Mouse (Mus musculus) hindbrain, embryonic 13.5 days (tissue): ENCODE measurements around the gene Fbxw4. TPM values are rescaled to one million over a fixed set of nuclear protein-coding genes. Genes with fewer than 3 reads are reported as not detected.
"Not testable (repeated sequence)": the region's sequence is repeated elsewhere in the genome, so short reads cannot be mapped to it uniquely, and the experiment has no call there.

ENCODE experiments used
- ATAC-seq: fragments of 200-750 bp; cut with Nextera tagmentation; 2 replicates; pipeline ENCODE4 v1.8.0; 2017; ENCODE audit warnings: moderate TSS enrichment; ENCODE audit not compliant: low FRiP score
- H3K27ac ChIP-seq: fragments of 300-500 bp; sonication (generic); 2 replicates; pipeline ENCODE4 v1.5.1; 2015; ENCODE audit warnings: inconsistent platforms, mild to moderate bottlenecking, moderate library complexity
- H3K27me3 ChIP-seq: fragments of 300-500 bp; sonication (generic); 2 replicates; pipeline ENCODE4 v1.6.1; 2015; ENCODE audit warnings: mild to moderate bottlenecking, inconsistent platforms
- H3K36me3 ChIP-seq: fragments of 300-500 bp; sonication (generic); 2 replicates; pipeline ENCODE4 v1.6.1; 2015; ENCODE audit warnings: mild to moderate bottlenecking, inconsistent platforms
- H3K4me1 ChIP-seq: fragments of 300-500 bp; sonication (generic); replicated peaks from 2 replicates; pipeline ENCODE4 v1.6.1; 2015; ENCODE audit warnings: inconsistent platforms
- H3K4me2 ChIP-seq: fragments of 300-500 bp; sonication (generic); 2 replicates; pipeline ENCODE4 v1.6.1; 2015; ENCODE audit warnings: inconsistent platforms, mild to moderate bottlenecking, moderate library complexity
- H3K4me3 ChIP-seq: fragments of 300-500 bp; sonication (generic); 2 replicates; pipeline ENCODE4 v1.5.1; 2015; ENCODE audit warnings: mild to moderate bottlenecking, inconsistent platforms
- H3K9ac ChIP-seq: fragments of 300-500 bp; sonication (generic); 2 replicates; pipeline ENCODE4 v1.6.1; 2015; ENCODE audit warnings: mild to moderate bottlenecking, inconsistent platforms
- H3K9me3 ChIP-seq: fragments of 300-500 bp; sonication (generic); 2 replicates; pipeline ENCODE4 v1.6.1; 2016; ENCODE audit warnings: inconsistent platforms
- WGBS: fragments of 180-500 bp; shearing (Covaris S2); methylation state at CpG from one replicate; pipeline ENCODE4 v1.1.7; 2015; 5-methylcytosine and 5-hydroxymethylcytosine counted together
- polyA plus RNA-seq: library from polyadenylated mRNA; unstranded; fragments of >200 nt; fragmentation: Nextera tagmentation; extraction: Ambion mirVana; gene quantifications from 2 replicates; pipeline ENCODE4 v1.2.1, GENCODE M21; 2015

Fbxw4 gene
- polyA plus RNA-seq, 1 experiment from 2014 or later = 4.2 TPM

GRCm38 (mm10) chr19:45652286-45652988, 7.7 kb downstream of the Fbxw4 start:
- no peaks in the 10 kb centered on the region for H3K27me3 ChIP-seq
- H3K4me3 ChIP-seq = no peak overlapping the region
- WGBS = 67% methylated on average over 15 of the region's 15 CpGs
- H3K9ac ChIP-seq = no peak overlapping the region
- peaks cover 31% of the 10 kb centered on the region for H3K4me1 ChIP-seq
- H3K27ac ChIP-seq = no peak overlapping the region
- ATAC-seq = no peak
- H3K9me3 ChIP-seq = no peaks in the 10 kb centered on the region
- no peaks in the 10 kb centered on the region for H3K36me3 ChIP-seq
- H3K4me2 ChIP-seq = no peak overlapping the region

- Histone ChIP-seq H3K9me3 (no peaks in the 10 kb centered on the region), H3K4me3 (no peak overlapping the region), H3K4me1 (peaks cover 23% of the 10 kb centered on the region), H3K36me3 (no peaks in the 10 kb centered on the region), H3K4me2 (no peak overlapping the region), H3K9ac (no peak overlapping the region), H3K27me3 (no peaks in the 10 kb centered on the region), H3K27ac (no peak overlapping the region)
- ATAC-seq = no peak
- WGBS = 90% methylated on average over 8 of the region's 8 CpGs
Observed at GRCm38 (mm10) chr19:45651524-45651923, 8.6 kb downstream of the Fbxw4 start.

GRCm38 (mm10) chr19:45649776-45650175, 10.3 kb downstream of the Fbxw4 start:
- ATAC-seq = no peak
- Histone ChIP-seq H3K27ac (no peak overlapping the region), H3K9me3 (no peaks in the 10 kb centered on the region), H3K36me3 (no peaks in the 10 kb centered on the region), H3K27me3 (no peaks in the 10 kb centered on the region), H3K4me2 (no peak overlapping the region), H3K4me1 (peaks cover 12% of the 10 kb centered on the region), H3K9ac (no peak overlapping the region), H3K4me3 (no peak overlapping the region)
- whole genome bisulfite sequencing = 80% methylated on average over 4 of the region's 4 CpGs

- not testable (repeated sequence) for H3K9me3 ChIP-seq
Observed at GRCm38 (mm10) chr19:45648469-45648868, 11.6 kb downstream of the Fbxw4 start.

GRCm38 (mm10) chr19:45646866-45647265, 13.2 kb downstream of the Fbxw4 start:
- Histone ChIP-seq H3K9ac (no peak overlapping the region), H3K4me1 (peaks cover 4% of the 10 kb centered on the region; the same call in 1 of the 2 replicates), H3K27ac (no peak overlapping the region), H3K4me3 (no peak overlapping the region), H3K4me2 (no peak overlapping the region), H3K9me3 (no peaks in the 10 kb centered on the region), H3K36me3 (no peaks in the 10 kb centered on the region), H3K27me3 (no peaks in the 10 kb centered on the region)
- WGBS = 63% methylated on average over 4 of the region's 4 CpGs
- no peak for ATAC-seq

More at GRCm38 (mm10) chr19:45648469-45648868, 11.6 kb downstream of the Fbxw4 start:
- H3K4me3 ChIP-seq, H3K4me2 ChIP-seq, H3K27ac ChIP-seq, H3K9ac ChIP-seq, H3K27me3 ChIP-seq, H3K36me3 ChIP-seq, ATAC-seq: not testable (repeated sequence)
- 96% methylated on average over 6 of the region's 6 CpGs for WGBS
- H3K4me1 ChIP-seq = peaks cover 12% of the 10 kb centered on the region

GRCm38 (mm10) chr19:45640691-45641090, 19.4 kb downstream of the Fbxw4 start:
- WGBS = 88% methylated on average over 7 of the region's 7 CpGs

GRCm38 (mm10) chr19:45635960-45636359, 24.2 kb downstream of the Fbxw4 start:
- no peak overlapping the region for H3K4me2 ChIP-seq
- no peak overlapping the region for H3K27ac ChIP-seq
- WGBS = 78% methylated on average over 5 of the region's 5 CpGs
- H3K9me3 ChIP-seq = no peaks in the 10 kb centered on the region
- no peak overlapping the region for H3K4me3 ChIP-seq
- H3K36me3 ChIP-seq = peaks cover 17% of the 10 kb centered on the region
- no peak overlapping the region for H3K9ac ChIP-seq
- no peak for ATAC-seq
- no peaks in the 10 kb centered on the region for H3K4me1 ChIP-seq
- no peaks in the 10 kb centered on the region for H3K27me3 ChIP-seq

More at GRCm38 (mm10) chr19:45640691-45641090, 19.4 kb downstream of the Fbxw4 start:
- no peak for ATAC-seq
- Histone ChIP-seq H3K4me2 (no peak overlapping the region), H3K9ac (no peak overlapping the region), H3K4me3 (no peak overlapping the region), H3K36me3 (peaks cover 6% of the 10 kb centered on the region), H3K27ac (no peak overlapping the region), H3K4me1 (no peaks in the 10 kb centered on the region), H3K9me3 (no peaks in the 10 kb centered on the region), H3K27me3 (no peaks in the 10 kb centered on the region)

GRCm38 (mm10) chr19:45631584-45631983, 28.5 kb downstream of the Fbxw4 start:
- ATAC-seq = no peak
- Histone ChIP-seq H3K4me2 (no peak overlapping the region), H3K4me3 (no peak overlapping the region), H3K27me3 (0 out of 2 replicates have a peak, but pooled peaks cover 9% of the 10 kb centered on the region), H3K4me1 (no peaks in the 10 kb centered on the region), H3K27ac (no peak overlapping the region), H3K9me3 (no peaks in the 10 kb centered on the region), H3K9ac (no peak overlapping the region), H3K36me3 (peaks cover 35% of the 10 kb centered on the region)
- WGBS = 66% methylated on average over 3 of the region's 3 CpGs

- WGBS = 76% methylated on average over 5 of the region's 5 CpGs
- Histone ChIP-seq H3K9me3 (no peaks in the 10 kb centered on the region), H3K4me2 (no peak overlapping the region), H3K27me3 (0 out of 2 replicates have a peak, but pooled peaks cover 9% of the 10 kb centered on the region), H3K36me3 (peaks cover 35% of the 10 kb centered on the region), H3K27ac (no peak overlapping the region), H3K9ac (no peak overlapping the region), H3K4me1 (no peaks in the 10 kb centered on the region), H3K4me3 (no peak overlapping the region)
- ATAC-seq = no peak
Observed at GRCm38 (mm10) chr19:45630953-45631352, 29.2 kb downstream of the Fbxw4 start.

GRCm38 (mm10) chr19:45629219-45629618, 30.9 kb downstream of the Fbxw4 start:
- Histone ChIP-seq H3K27ac (no peak overlapping the region), H3K4me1 (no peaks in the 10 kb centered on the region), H3K9me3 (no peaks in the 10 kb centered on the region), H3K36me3 (peaks cover 28% of the 10 kb centered on the region), H3K27me3 (peaks cover 9% of the 10 kb centered on the region; the same call in 1 of the 2 replicates), H3K9ac (no peak overlapping the region), H3K4me3 (no peak overlapping the region), H3K4me2 (no peak overlapping the region)
- ATAC-seq = no peak
- 96% methylated on average over 3 of the region's 3 CpGs for WGBS

- no peak for ATAC-seq
- 51% methylated on average over 6 of the region's 6 CpGs for WGBS
- Histone ChIP-seq H3K27ac (no peak overlapping the region), H3K4me1 (no peaks in the 10 kb centered on the region), H3K36me3 (peaks cover 28% of the 10 kb centered on the region), H3K4me3 (no peak overlapping the region), H3K9me3 (no peaks in the 10 kb centered on the region), H3K27me3 (peaks cover 9% of the 10 kb centered on the region; the same call in 1 of the 2 replicates), H3K9ac (no peak overlapping the region), H3K4me2 (no peak overlapping the region)
Observed at GRCm38 (mm10) chr19:45628649-45629048, 31.5 kb downstream of the Fbxw4 start.

- peaks cover 28% of the 10 kb centered on the region for H3K36me3 ChIP-seq
- H3K9ac ChIP-seq = no peak overlapping the region
- ATAC-seq = no peak
- H3K4me3 ChIP-seq = no peak overlapping the region
- H3K4me2 ChIP-seq = no peak overlapping the region
- H3K4me1 ChIP-seq = 0 out of 2 replicates have a peak, but pooled peaks cover 1% of the 10 kb centered on the region
- H3K27me3 ChIP-seq = peaks cover 16% of the 10 kb centered on the region
- no peaks in the 10 kb centered on the region for H3K9me3 ChIP-seq
- no peak overlapping the region for H3K27ac ChIP-seq
- WGBS = 23% methylated on average over 3 of the region's 3 CpGs
Observed at GRCm38 (mm10) chr19:45627036-45627435, 33.1 kb downstream of the Fbxw4 start.

- WGBS = 88% methylated on average over 4 of the region's 4 CpGs
- 0 out of 2 replicates have a peak, but pooled peaks cover 3% of the 10 kb centered on the region for H3K4me1 ChIP-seq
- H3K27me3 ChIP-seq = peaks cover 26% of the 10 kb centered on the region
- no peak overlapping the region for H3K9ac ChIP-seq
- no peak for ATAC-seq
- peaks cover 19% of the 10 kb centered on the region for H3K36me3 ChIP-seq
- H3K4me2 ChIP-seq = no peak overlapping the region
- no peak overlapping the region for H3K27ac ChIP-seq
- no peaks in the 10 kb centered on the region for H3K9me3 ChIP-seq
- no peak overlapping the region for H3K4me3 ChIP-seq
Observed at GRCm38 (mm10) chr19:45623710-45624109, 36.4 kb downstream of the Fbxw4 start.
